In genomic region chr4:53235870-53236269, GRCm38 (mm10) we compare ENCODE assay signal across 20 mouse cellular contexts.
DNase-seq lines count a peak whose midpoint lies in the region; ATAC-seq and TF ChIP-seq lines count a peak whose summit lies in the region.
"Had no signal": no experiment of that assay in that cellular context is flagged by ENCODE, and none has a peak within 500 bp of the region (broad histone marks: within the 10 kb centered on the region; RNA-seq: fewer than 3 reads in every experiment).

No protein-coding gene starts in this region.

- WGBS in forebrain, embryonic 11.5 days: 46% methylated on average over 2 of the region's 2 CpGs
- WGBS in forebrain, postnatal 0 days: 61% methylated on average over 2 of the region's 2 CpGs
- 65% methylated on average over 2 of the region's 2 CpGs for WGBS in kidney, embryonic 14.5 days
- 43% methylated on average over 2 of the region's 2 CpGs for WGBS in neural tube, embryonic 11.5 days
- WGBS in neural tube, embryonic 15.5 days: 20% methylated on average over 2 of the region's 2 CpGs

- no peaks in the 10 kb centered on the region for H3K4me1 ChIP-seq in forebrain, embryonic 11.5 days (replicated peaks; ENCODE audit: control insufficient read depth, insufficient read depth, low read length)
- no peaks in the 10 kb centered on the region for H3K4me1 ChIP-seq in forebrain, postnatal 0 days (ENCODE audit: insufficient read depth)
- no peaks in the 10 kb centered on the region for H3K4me1 ChIP-seq in kidney, embryonic 14.5 days (ENCODE audit: control insufficient read depth, insufficient read depth, low read length)
- H3K4me1 ChIP-seq in neural tube, embryonic 11.5 days (ENCODE audit: control insufficient read depth, insufficient read depth, low read length): no peaks in the 10 kb centered on the region
- H3K4me1 ChIP-seq in neural tube, embryonic 15.5 days: no peaks in the 10 kb centered on the region
- H3K4me1 ChIP-seq: lung, embryonic 15.5 days had no signal

- no peak overlapping the region for H3K27ac ChIP-seq in forebrain, embryonic 11.5 days (ENCODE audit: low read depth, low read length)
- no peak overlapping the region for H3K27ac ChIP-seq in forebrain, postnatal 0 days (ENCODE audit: low read depth, low read length)
- H3K27ac ChIP-seq in kidney, embryonic 14.5 days (ENCODE audit: low read depth, low read length): no peak overlapping the region
- H3K27ac ChIP-seq in neural tube, embryonic 11.5 days (ENCODE audit: low read depth, low read length): no peak overlapping the region
- H3K27ac ChIP-seq in neural tube, embryonic 15.5 days (replicated peaks): no peak overlapping the region
- H3K27ac ChIP-seq: kidney, postnatal 0 days; layer of hippocampus, adult 2 months; liver, embryonic 14.5 days; lung, embryonic 15.5 days had no signal

- no peak overlapping the region for H3K4me2 ChIP-seq in forebrain, embryonic 11.5 days (ENCODE audit: low read depth, low read length, severe bottlenecking)
- H3K4me2 ChIP-seq in forebrain, postnatal 0 days (ENCODE audit: low read depth): no peak overlapping the region
- no peak overlapping the region for H3K4me2 ChIP-seq in kidney, embryonic 14.5 days (replicated peaks; ENCODE audit: low read depth, low read length)
- no peak overlapping the region for H3K4me2 ChIP-seq in neural tube, embryonic 11.5 days (ENCODE audit: low read depth)
- no peak overlapping the region for H3K4me2 ChIP-seq in neural tube, embryonic 15.5 days
- H3K4me2 ChIP-seq: heart, embryonic 12.5 days; lung, embryonic 15.5 days had no signal

- TF ChIP-seq CTCF in forebrain, postnatal 0 days (IDR thresholded peaks at IDR 0.05; ENCODE audit: low read depth): no peak

- peak; percentile 42; the same call in 1 of the 2 replicates for ATAC-seq in forebrain, embryonic 11.5 days (replicated peaks; ENCODE audit: low FRiP score)
- ATAC-seq in forebrain, postnatal 0 days: no peak
- ATAC-seq in kidney, embryonic 14.5 days (ENCODE audit: low FRiP score, low TSS enrichment): 0 out of 2 replicates have a peak, but pooled peaks have one; percentile 20
- peak; percentile 48; the same call in 1 of the 2 replicates for ATAC-seq in neural tube, embryonic 11.5 days (ENCODE audit: insufficient read depth, low FRiP score, low TSS enrichment)
- no peak for ATAC-seq in neural tube, embryonic 15.5 days (ENCODE audit: low FRiP score)
- ATAC-seq: CD4-positive, CD25-positive, alpha-beta regulatory T cell, adult 4 months; forebrain, embryonic 16.5 days had no signal

- no peak for DNase-seq in forebrain, embryonic 11.5 days (ENCODE audit: low spot score)
- DNase-seq in forebrain, postnatal 0 days: no peak
- no peak for DNase-seq in kidney, postnatal 25 days
- peak; percentile 18 for DNase-seq in neural tube, embryonic 11.5 days (ENCODE audit: low spot score)
- no peak for DNase-seq in urinary bladder, postnatal 36 days (ENCODE audit: low spot score in 2 of 2)
- no peak for DNase-seq in cerebellum, adult 9-10 months
- DNase-seq: cerebellum, adult 18-20 months; heart, postnatal 14 days; layer of hippocampus, postnatal 36 days; right cerebral cortex, postnatal 25 days; thymus, postnatal 4 days had no signal

- H3K36me3 ChIP-seq in forebrain, embryonic 11.5 days (ENCODE audit: control insufficient read depth, insufficient read depth, low read length): no peaks in the 10 kb centered on the region
- H3K36me3 ChIP-seq in forebrain, postnatal 0 days (ENCODE audit: insufficient read depth): no peaks in the 10 kb centered on the region
- no peaks in the 10 kb centered on the region for H3K36me3 ChIP-seq in kidney, embryonic 14.5 days (ENCODE audit: control insufficient read depth, insufficient read depth, low read length)
- H3K36me3 ChIP-seq in neural tube, embryonic 11.5 days (ENCODE audit: control insufficient read depth, insufficient read depth, low read length): no peaks in the 10 kb centered on the region
- no peaks in the 10 kb centered on the region for H3K36me3 ChIP-seq in neural tube, embryonic 15.5 days
- H3K36me3 ChIP-seq: heart, embryonic 12.5 days; lung, embryonic 15.5 days had no signal

- no peaks in the 10 kb centered on the region for H3K9me3 ChIP-seq in forebrain, embryonic 11.5 days (ENCODE audit: control insufficient read depth, low read length)
- H3K9me3 ChIP-seq in forebrain, postnatal 0 days (ENCODE audit: low read length): no peaks in the 10 kb centered on the region
- no peaks in the 10 kb centered on the region for H3K9me3 ChIP-seq in kidney, embryonic 14.5 days (ENCODE audit: control insufficient read depth, low read length)
- no peaks in the 10 kb centered on the region for H3K9me3 ChIP-seq in neural tube, embryonic 11.5 days (ENCODE audit: control insufficient read depth, low read length)
- no peaks in the 10 kb centered on the region for H3K9me3 ChIP-seq in neural tube, embryonic 15.5 days (replicated peaks)
- H3K9me3 ChIP-seq: heart, embryonic 12.5 days; lung, embryonic 15.5 days had no signal

- H3K4me3 ChIP-seq in forebrain, embryonic 11.5 days (ENCODE audit: low read depth, low read length): no peak overlapping the region
- no peak overlapping the region for H3K4me3 ChIP-seq in forebrain, postnatal 0 days (ENCODE audit: low read depth, low read length)
- no peak overlapping the region for H3K4me3 ChIP-seq in kidney, embryonic 14.5 days (ENCODE audit: low read length)
- H3K4me3 ChIP-seq in neural tube, embryonic 11.5 days (ENCODE audit: low read depth, low read length): no peak overlapping the region
- no peak overlapping the region for H3K4me3 ChIP-seq in neural tube, embryonic 15.5 days (replicated peaks)
- H3K4me3 ChIP-seq: heart, embryonic 12.5 days; layer of hippocampus, adult 2 months; lung, embryonic 15.5 days had no signal

- no peak overlapping the region for H3K9ac ChIP-seq in forebrain, embryonic 11.5 days (ENCODE audit: low read length)
- H3K9ac ChIP-seq in forebrain, postnatal 0 days: no peak overlapping the region
- H3K9ac ChIP-seq in kidney, embryonic 14.5 days (ENCODE audit: low read depth, low read length): no peak overlapping the region
- H3K9ac ChIP-seq in neural tube, embryonic 11.5 days (ENCODE audit: low read length): no peak overlapping the region
- H3K9ac ChIP-seq in neural tube, embryonic 15.5 days (replicated peaks): no peak overlapping the region
- H3K9ac ChIP-seq: heart, embryonic 12.5 days; liver, embryonic 14.5 days; lung, embryonic 15.5 days had no signal

- H3K27me3 ChIP-seq in forebrain, embryonic 11.5 days (ENCODE audit: control insufficient read depth, insufficient read depth, low read length): no peaks in the 10 kb centered on the region
- H3K27me3 ChIP-seq in forebrain, postnatal 0 days (ENCODE audit: insufficient read depth, low read length): no peaks in the 10 kb centered on the region
- no peaks in the 10 kb centered on the region for H3K27me3 ChIP-seq in kidney, embryonic 14.5 days (ENCODE audit: control insufficient read depth, insufficient read depth, low read length)
- H3K27me3 ChIP-seq in neural tube, embryonic 11.5 days (ENCODE audit: control insufficient read depth, insufficient read depth, low read length): no peaks in the 10 kb centered on the region
- no peaks in the 10 kb centered on the region for H3K27me3 ChIP-seq in neural tube, embryonic 15.5 days (replicated peaks)
- H3K27me3 ChIP-seq: heart, embryonic 12.5 days; lung, embryonic 15.5 days had no signal

Comparison
In these comparisons a context has a peak if more than half of its experiments do, and no peak if none do; other contexts are left out.
1. ATAC-seq: peak in forebrain, embryonic 11.5 days (single experiment), kidney, embryonic 14.5 days (single experiment) and neural tube, embryonic 11.5 days (single experiment); none in forebrain, postnatal 0 days (single experiment) and neural tube, embryonic 15.5 days (single experiment).